Mouse (Mus musculus) lung, postnatal 10 days (tissue): ENCODE measurements around the gene Olfr1024.

Source experiments
- DNase-seq: peaks from one replicate; pipeline ENCODE4 v3.0.0; 2021

The Olfr1024 gene

DNA sequence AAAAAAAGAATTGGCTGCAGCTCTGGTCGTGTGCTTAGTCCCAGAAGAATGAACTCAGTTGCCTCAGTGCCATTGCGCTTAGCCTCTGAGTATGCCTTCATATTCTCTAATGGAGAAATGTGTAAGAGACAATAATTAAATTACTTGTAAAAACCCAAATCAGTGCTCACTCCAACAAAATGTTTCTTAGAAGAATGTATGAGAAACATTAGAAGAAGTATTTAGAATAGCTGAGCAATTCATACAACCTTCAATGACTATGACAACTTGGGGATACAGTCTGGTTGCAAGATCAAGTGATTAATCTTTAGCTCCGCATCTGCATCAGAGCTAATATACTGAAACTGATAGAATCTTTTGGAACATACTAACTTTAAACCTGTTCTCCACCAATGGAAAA lies at the start of gene Olfr1024:
Olfr1024 (minus strand) TSS at position 101 of the 400 bp plus-strand sequence.
- no peak for DNase-seq

DNA sequence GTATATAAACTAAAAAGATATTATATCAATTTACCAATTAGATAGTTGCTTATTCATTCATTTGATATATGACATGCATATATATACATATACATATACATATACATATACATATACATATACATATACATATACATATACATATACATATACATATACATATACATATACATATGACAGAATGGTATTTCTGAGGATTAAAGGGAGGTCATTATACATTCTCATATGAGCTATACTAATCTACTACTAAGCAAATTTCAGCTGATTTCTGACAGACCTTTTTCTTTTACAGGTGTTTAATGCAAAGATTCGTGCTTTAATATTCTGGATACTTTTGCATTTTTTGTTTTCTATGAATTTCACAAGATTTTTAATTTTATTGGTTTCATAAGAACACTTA lies 45.3 kb upstream of the Olfr1024 start, which contains the start of gene Olfr1028:
Olfr1028 (plus strand) TSS at position 301 of the 400 bp plus-strand sequence.
- no peak for DNase-seq

DNA sequence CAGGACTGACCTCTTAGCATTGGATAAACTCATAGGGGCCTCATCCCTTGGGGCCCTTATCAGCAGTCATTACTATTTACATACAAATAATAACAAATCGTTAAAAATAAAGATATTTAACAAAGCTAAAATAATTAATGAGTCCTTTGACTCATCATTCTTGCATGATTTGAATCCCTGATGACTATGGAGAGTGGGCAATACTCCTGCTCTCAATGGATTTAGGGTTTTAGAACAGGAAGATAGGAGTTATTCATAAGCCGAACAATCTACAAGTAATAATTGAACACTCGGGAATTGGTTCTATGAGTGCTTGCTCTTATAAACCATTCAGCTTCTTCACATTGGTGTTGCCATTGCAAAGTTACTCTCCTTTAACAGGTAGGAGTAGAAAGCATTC lies 16.4 kb upstream of the Olfr1024 start, which contains the start of gene Olfr1026:
Olfr1026 (plus strand) TSS at position 301 of the 400 bp plus-strand sequence.
- no peak for DNase-seq

DNA sequence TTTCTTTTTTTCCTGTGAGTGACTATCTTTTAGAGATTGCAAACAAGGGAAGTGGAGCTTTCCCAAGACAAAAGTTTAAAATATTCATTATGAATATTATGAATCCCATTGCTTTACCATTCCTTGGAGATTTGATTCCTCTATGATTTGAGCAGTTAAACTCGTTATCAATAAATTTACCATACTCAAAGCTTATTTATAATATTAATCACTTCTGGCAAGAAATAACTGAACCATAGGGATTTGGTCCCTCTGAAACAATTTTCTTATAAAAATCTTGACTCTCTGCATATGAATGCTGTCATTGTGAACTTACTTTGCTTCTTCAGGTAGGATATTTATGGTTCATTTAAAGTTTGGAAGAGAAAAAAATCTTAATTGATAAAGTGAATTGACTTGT lies 10.0 kb upstream of the Olfr1024 start, which contains the start of gene Olfr1025-ps1:
Olfr1025-ps1 (plus strand) TSS at position 301 of the 400 bp plus-strand sequence.
- no peak for DNase-seq

DNA sequence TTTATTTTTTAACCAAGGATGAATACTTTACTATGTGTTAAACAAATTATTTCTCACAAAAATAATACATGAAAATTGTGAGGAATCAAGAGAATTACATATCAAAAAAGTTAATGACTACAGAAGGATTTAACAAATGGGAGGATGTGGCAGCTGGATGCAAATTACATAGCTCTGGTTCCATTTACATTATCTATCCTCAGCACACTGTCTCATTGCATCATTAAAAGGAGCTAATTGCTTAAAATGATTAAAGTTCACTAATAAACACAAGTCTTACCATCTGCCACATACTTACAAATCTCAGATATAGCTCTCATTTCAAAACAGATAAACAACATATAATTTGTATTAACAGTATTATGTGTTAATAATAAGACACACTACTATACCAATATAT lies 8.3 kb upstream of the Olfr1024 start:
- no peak for DNase-seq

DNA sequence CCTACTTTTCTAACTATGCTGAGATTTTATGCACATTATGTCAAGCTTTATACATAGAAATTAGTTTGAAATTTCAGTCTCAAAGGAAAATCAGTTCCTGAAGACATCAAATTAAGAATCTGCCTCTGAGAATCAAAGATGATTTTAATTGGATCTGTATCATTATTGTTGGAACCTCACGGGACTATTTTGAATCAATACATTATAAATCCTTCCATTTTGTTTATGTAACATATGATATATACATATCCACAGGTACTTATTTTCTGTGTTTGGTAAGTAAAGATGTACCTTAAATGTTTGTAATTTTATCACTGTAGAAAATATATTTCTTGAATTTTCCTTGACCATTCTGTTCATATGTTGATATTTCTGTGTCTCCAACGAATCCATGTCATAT lies 19.5 kb downstream of the Olfr1024 start, which contains the start of gene Olfr1023:
Olfr1023 (plus strand) TSS at position 301 of the 400 bp plus-strand sequence.
- no peak for DNase-seq

DNA sequence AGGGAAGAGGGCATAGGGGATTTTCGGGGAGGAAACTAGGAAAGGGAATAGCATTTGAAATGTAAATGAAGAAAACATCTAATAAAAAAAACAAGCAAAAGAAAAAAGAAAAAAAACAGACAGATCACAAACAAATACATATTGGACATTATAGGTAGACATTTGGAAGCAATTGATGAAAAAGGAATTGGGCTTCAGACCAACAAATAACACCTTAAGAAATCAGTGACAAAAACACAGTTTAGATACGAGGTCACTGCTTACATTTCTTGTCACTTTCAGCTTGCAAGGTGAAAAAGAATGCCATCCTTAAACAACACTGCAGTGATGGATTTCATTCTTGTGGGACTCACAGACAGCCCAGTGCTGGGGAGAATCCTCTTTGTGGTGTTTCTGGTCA lies 36.6 kb downstream of the Olfr1024 start, which contains the start of gene Olfr1022:
Olfr1022 (plus strand) TSS at position 301 of the 400 bp plus-strand sequence.
- DNase-seq: no peak
